Mouse (Mus musculus): ENCODE data around the gene Furin.

The Furin gene

GRCm38 (mm10) chr7:80341793-80342192, 63.4 kb downstream of the Furin start:
- DNase-seq (ENCODE audit: low spot score in 2 of 2): no peak

- peak; percentile 80 to 86 for DNase-seq (ENCODE audit: low spot score in 2 of 2)
Observed at GRCm38 (mm10) chr7:80340793-80341192, 64.4 kb downstream of the Furin start, which contains the start of gene Unc45a. Gene Unc45a (minus strand): TSS chr7:80341005.

GRCm38 (mm10) chr7:80339793-80340628, 65.2 kb downstream of the Furin start:
- peak; percentile 97 to 100 for DNase-seq (ENCODE audit: low spot score in 2 of 2)

GRCm38 (mm10) chr7:80339371-80339770, 65.9 kb downstream of the Furin start:
- no peak for DNase-seq (ENCODE audit: low spot score in 2 of 2)
